Mouse (Mus musculus) hindbrain, embryonic 16.5 days (tissue): ENCODE results near the gene Ankrd44. TPM values are rescaled to one million over a fixed set of nuclear protein-coding genes. Genes with fewer than 3 reads are reported as not detected.
A peak's percentile ranks its signal among the peaks of the same experiment; 100 is the strongest.

Experiments used
- ATAC-seq: fragments of 200-750 bp; cut with Nextera tagmentation; 2 replicates; pipeline ENCODE4 v1.8.0; 2017; ENCODE audit warnings: moderate TSS enrichment, moderate library complexity
- H3K27ac ChIP-seq: fragments of 300-500 bp; sonication (generic); 2 replicates; pipeline ENCODE4 v1.5.1; 2014; ENCODE audit warnings: low read depth, mild to moderate bottlenecking, control low read depth, low read length, moderate library complexity
- H3K27me3 ChIP-seq: fragments of 300-500 bp; sonication (generic); replicated peaks from 2 replicates; pipeline ENCODE4 v1.6.1; 2014; ENCODE audit warnings: low read length; ENCODE audit not compliant: control insufficient read depth, insufficient read depth
- H3K36me3 ChIP-seq: fragments of 300-500 bp; sonication (generic); 2 replicates; pipeline ENCODE4 v1.6.1; 2014; ENCODE audit warnings: mild to moderate bottlenecking, low read length, moderate library complexity, mixed read lengths; ENCODE audit not compliant: control insufficient read depth, insufficient read depth
- H3K4me1 ChIP-seq: fragments of 300-500 bp; sonication (generic); 2 replicates; pipeline ENCODE4 v1.6.1; 2014; ENCODE audit warnings: low read depth, low read length; ENCODE audit not compliant: control insufficient read depth, insufficient read depth
- H3K4me2 ChIP-seq: fragments of 300-500 bp; sonication (generic); 2 replicates; pipeline ENCODE4 v1.6.1; 2014; ENCODE audit warnings: mild to moderate bottlenecking, low read length, control low read depth, moderate library complexity
- H3K4me3 ChIP-seq: fragments of 300-500 bp; sonication (generic); 2 replicates; pipeline ENCODE4 v1.5.1; 2014; ENCODE audit warnings: mild to moderate bottlenecking, low read length, control low read depth, moderate library complexity
- H3K9ac ChIP-seq: fragments of 300-500 bp; sonication (generic); 2 replicates; pipeline ENCODE4 v1.6.1; 2014; ENCODE audit warnings: low read depth, mild to moderate bottlenecking, control low read depth, low read length, moderate library complexity
- H3K9me3 ChIP-seq: fragments of 300-500 bp; sonication (generic); 2 replicates; pipeline ENCODE4 v1.6.1; 2014; ENCODE audit warnings: mild to moderate bottlenecking, low read length, moderate library complexity; ENCODE audit not compliant: control insufficient read depth
- WGBS: fragments of 180-500 bp; shearing (Covaris S2); extraction: QIAGEN DNeasy Blood & Tissue Kit; methylation state at CpG from one replicate; pipeline ENCODE4 v1.1.7; 2014; 5-methylcytosine and 5-hydroxymethylcytosine counted together
- polyA plus RNA-seq: library from polyadenylated mRNA; unstranded; fragments of >200 nt; fragmentation: Nextera tagmentation; extraction: Ambion mirVana; gene quantifications from 2 replicates; pipeline ENCODE4 v1.2.1, GENCODE M21; 2015

Ankrd44 gene
- polyA plus RNA-seq, 1 experiment from 2014 or later: 19.5 TPM

DNA sequence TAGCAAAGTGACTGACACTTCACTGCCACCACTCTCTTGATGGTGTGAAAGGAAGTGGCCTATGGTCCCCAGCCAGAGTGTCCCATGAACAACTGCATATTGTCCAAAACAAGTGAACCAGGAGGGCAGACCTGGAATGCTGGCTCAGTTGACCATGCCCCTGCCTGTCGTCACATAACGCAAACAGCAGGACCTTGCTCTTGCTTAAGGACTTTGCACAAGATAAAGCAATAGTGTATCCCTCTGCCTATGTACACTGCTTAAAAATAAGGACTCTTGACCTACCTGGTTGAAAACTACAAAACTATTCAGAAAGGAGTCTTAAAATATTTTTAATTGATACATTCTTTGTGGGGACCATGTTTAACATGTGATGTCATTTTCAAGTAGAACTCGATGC, 44.7 kb downstream of the Ankrd44 start:
- Histone ChIP-seq H3K36me3 (no peaks in the 10 kb centered on the region), H3K4me1 (no peaks in the 10 kb centered on the region), H3K4me3 (no peak overlapping the region), H3K9me3 (no peaks in the 10 kb centered on the region), H3K4me2 (no peak overlapping the region), H3K27me3 (no peaks in the 10 kb centered on the region), H3K9ac (no peak overlapping the region), H3K27ac (no peak overlapping the region)
- no peak for ATAC-seq
- WGBS: 83% methylated on average over 3 of the region's 3 CpGs

DNA sequence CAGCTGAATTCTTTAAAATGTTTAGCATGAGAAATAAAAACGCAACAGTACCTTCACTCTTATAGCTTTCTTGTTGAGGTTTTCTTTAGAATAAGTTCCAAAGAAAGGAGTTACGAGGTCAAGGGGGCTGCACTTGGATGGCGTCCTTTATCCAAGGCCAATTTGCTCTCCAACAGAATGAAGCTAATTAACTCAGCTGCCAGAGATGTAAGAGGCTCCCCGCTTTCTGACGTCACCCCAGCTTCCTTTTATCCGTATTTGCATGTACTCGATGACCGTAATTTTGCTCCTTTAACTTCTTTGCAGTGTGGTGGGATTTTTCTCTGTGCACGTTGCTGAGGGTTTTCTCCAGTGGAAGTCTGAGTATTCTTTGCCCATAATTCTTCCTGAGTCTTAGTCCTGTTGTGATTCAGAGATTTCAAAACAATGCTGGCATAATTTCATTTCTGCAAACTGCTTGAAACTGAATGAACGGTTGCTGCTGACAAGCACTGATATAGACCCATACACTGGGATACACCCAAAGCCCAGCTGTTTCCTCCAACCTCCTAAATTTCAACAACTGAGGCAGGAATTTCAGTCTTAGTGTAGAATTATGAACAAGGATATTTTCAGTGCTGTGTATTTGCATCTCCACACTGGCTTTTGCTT, 48.6 kb downstream of the Ankrd44 start:
- Histone ChIP-seq H3K9ac (no peak overlapping the region), H3K4me2 (no peak overlapping the region), H3K9me3 (no peaks in the 10 kb centered on the region), H3K27ac (no peak overlapping the region), H3K27me3 (no peaks in the 10 kb centered on the region), H3K4me3 (no peak overlapping the region), H3K4me1 (no peaks in the 10 kb centered on the region), H3K36me3 (no peaks in the 10 kb centered on the region)
- ATAC-seq: no peak
- 66% methylated on average over 10 of the region's 10 CpGs for WGBS

DNA sequence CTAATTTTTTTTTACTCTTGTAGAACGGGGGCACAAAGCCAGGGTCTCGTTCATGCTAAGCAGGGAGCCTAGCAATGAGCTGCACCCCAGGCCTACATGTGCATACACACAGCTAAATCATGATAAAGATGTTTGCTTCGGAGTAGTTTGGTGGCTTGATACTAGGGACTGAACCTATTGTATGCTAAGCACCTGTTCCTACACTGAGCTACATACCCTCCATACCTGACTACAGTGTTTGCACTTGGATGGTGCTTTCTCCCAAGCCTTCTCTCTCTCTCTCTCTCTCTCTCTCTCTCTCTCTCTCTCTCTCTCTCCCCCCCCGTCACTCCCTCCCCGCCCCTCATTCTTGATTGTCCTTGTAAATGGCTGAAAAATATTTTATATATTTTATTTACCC, 49.2 kb downstream of the Ankrd44 start:
- Histone ChIP-seq H3K36me3 (no peaks in the 10 kb centered on the region), H3K4me2 (no peak overlapping the region), H3K9me3 (no peaks in the 10 kb centered on the region), H3K9ac (no peak overlapping the region), H3K4me3 (no peak overlapping the region), H3K4me1 (no peaks in the 10 kb centered on the region), H3K27me3 (no peaks in the 10 kb centered on the region), H3K27ac (no peak overlapping the region)
- WGBS: 92% methylated on average over 5 of the region's 5 CpGs
- ATAC-seq: no peak

DNA sequence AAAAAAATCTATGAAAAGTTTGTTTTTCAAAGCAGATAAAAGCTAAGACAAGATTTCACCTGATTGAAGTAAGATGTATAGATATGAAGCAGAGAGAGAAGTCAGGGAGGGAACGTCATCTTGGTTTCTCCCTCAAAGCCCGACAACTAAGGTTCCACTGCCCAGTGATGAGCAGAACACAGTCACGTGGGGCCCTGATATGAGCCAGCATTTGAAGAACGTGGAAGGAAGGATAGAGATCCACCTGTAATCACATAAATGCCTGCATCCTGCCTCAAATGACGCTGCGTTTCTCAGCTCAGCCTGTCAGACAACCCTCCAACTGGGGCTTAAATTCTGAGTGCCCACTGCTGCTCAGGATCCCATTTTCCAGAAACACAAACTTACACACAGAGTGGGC, 52.1 kb downstream of the Ankrd44 start:
- Histone ChIP-seq H3K4me1 (no peaks in the 10 kb centered on the region), H3K27ac (no peak overlapping the region), H3K4me2 (no peak overlapping the region), H3K9ac (no peak overlapping the region), H3K27me3 (no peaks in the 10 kb centered on the region), H3K36me3 (no peaks in the 10 kb centered on the region), H3K9me3 (no peaks in the 10 kb centered on the region), H3K4me3 (no peak overlapping the region)
- WGBS: 86% methylated on average over 6 of the region's 6 CpGs
- no peak for ATAC-seq

DNA sequence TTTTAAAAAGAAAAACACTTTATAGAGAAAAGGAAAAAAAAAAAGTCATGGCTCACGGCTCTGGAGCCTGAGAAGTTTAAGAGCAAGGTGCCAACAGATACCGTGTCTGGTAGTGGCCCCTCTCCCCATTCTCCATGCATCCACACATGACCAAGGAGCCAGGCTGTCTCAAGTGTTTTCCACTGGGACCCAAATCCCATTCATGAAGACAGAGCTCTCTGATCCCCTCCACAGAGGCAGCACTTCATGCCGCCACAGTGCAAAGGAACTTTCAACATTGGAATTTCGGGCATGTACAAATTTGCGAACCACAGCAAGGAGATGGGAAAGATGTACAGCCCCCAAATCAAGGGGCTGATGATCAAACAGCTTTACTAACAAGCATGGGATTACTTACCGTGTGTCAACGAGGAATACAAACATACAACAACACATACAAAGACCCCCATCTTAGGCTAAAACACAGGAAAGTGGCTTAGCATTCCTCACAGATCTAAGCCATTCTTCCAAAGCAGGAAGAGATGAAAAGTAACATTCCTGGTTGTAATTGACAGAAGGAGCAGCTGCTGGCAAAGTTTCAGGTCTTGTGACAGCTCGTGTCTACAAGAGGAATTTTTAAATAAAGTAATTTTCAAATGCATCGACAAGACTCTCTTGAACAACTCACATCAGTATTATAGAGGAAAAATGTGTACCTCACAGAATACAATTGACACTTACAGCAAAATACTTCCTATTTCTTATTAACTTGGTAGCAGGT, 53.1 kb downstream of the Ankrd44 start:
- WGBS: 76% methylated on average over 9 of the region's 9 CpGs
- no peak for ATAC-seq
- H3K9me3 ChIP-seq: no peaks in the 10 kb centered on the region
- H3K4me2 ChIP-seq: no peak overlapping the region
- H3K36me3 ChIP-seq: no peaks in the 10 kb centered on the region
- no peaks in the 10 kb centered on the region; the same call in 1 of the 2 replicates for H3K4me1 ChIP-seq
- H3K27ac ChIP-seq: no peak overlapping the region
- no peaks in the 10 kb centered on the region for H3K27me3 ChIP-seq
- H3K4me3 ChIP-seq: no peak overlapping the region
- no peak overlapping the region for H3K9ac ChIP-seq

DNA sequence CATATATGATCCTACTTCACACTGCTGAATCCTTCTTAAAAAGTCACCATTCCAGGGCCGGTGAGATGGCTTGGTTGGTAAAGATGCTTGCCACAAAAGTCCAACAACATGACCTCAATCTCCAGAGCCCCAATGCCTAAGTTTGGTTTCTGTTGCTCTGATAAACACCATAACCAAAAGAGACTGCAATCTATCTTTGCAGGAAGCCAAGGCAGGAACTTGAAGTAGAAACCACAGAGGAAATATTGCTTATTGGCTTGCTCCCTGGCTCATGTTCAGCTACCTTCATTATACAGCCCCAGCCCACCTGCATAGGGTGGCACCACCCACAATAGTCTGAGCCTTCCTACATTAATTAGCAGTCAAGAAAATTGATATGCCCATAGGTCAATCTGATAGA, 54.9 kb downstream of the Ankrd44 start:
- ATAC-seq: no peak
- no peak overlapping the region for H3K4me2 ChIP-seq
- H3K4me1 ChIP-seq: no peaks in the 10 kb centered on the region; the same call in 1 of the 2 replicates
- no peak overlapping the region for H3K27ac ChIP-seq
- no peaks in the 10 kb centered on the region for H3K9me3 ChIP-seq
- H3K4me3 ChIP-seq: no peak overlapping the region
- no peak overlapping the region for H3K9ac ChIP-seq
- 97% methylated on average over 1 of the region's 1 CpGs for WGBS
- no peaks in the 10 kb centered on the region for H3K36me3 ChIP-seq
- H3K27me3 ChIP-seq: no peaks in the 10 kb centered on the region

DNA sequence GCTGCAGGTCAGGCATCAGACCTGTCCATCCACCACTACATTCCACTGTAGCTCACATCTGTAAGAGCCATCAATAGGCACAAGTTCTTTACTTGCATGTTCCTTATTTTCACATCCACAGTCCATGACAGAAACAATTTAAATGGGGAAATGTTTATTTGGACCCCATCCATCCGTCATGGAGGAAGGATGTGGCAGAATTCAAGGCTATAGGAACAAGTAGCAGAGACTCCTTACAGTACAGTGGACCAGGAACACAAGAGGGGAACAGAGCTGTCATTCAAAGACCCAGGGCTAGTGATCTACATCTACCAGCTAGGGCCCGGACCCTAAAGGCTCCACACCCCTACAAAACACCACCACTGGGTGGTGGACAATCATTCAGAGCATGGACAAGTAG, 55.6 kb downstream of the Ankrd44 start:
- WGBS: 96% methylated on average over 2 of the region's 2 CpGs
- Histone ChIP-seq H3K4me3 (no peak overlapping the region), H3K36me3 (no peaks in the 10 kb centered on the region), H3K4me2 (no peak overlapping the region), H3K4me1 (no peaks in the 10 kb centered on the region; the same call in 1 of the 2 replicates), H3K27me3 (no peaks in the 10 kb centered on the region), H3K9ac (no peak overlapping the region), H3K27ac (no peak overlapping the region), H3K9me3 (no peaks in the 10 kb centered on the region)
- ATAC-seq: no peak

DNA sequence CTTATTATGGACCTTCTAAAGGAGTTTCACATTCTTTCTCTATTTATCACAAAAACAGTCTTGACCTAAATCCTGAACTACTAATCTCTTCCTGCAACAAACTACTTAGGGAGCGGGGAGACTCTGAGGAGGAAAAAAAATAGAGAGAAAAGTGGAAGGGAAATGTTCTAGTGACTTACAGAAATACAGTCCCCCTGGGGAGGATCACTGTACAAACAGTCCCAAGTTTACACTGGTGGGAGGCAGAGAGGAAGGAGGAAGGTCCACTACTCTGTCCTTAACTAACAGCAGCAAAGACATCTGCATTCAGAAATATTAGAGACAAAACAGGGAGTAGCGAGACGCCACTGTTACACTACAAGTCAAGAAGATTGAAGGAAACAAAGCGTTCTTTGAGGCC, 59.0 kb downstream of the Ankrd44 start:
- Histone ChIP-seq H3K9me3 (no peaks in the 10 kb centered on the region), H3K9ac (no peak overlapping the region), H3K4me3 (no peak overlapping the region), H3K4me2 (no peak overlapping the region), H3K36me3 (no peaks in the 10 kb centered on the region), H3K27ac (no peak overlapping the region), H3K4me1 (no peaks in the 10 kb centered on the region; the same call in 1 of the 2 replicates), H3K27me3 (no peaks in the 10 kb centered on the region)
- 47% methylated on average over 4 of the region's 4 CpGs for WGBS
- ATAC-seq: no peak

DNA sequence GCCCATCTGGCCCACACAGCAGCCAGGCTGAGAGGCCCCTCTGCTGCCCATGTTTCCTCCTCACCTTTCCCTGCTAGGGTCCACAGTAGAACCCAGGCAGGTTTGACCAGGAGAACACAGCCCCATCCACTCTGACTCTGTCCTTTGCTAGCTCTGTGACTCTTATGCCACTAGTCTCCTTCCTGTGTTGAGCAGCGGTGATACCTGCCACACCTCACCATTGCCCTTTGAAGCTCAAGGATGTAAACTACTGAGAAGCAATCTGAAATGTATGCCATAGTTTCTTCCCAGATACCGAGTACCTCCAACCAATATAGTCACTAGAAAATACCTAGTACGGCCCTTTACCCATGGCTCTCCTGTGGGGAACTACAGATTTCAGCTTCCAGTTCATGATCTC, 60.1 kb downstream of the Ankrd44 start:
- 0 out of 2 replicates have a peak, but pooled peaks have one; percentile 24 for ATAC-seq
- Histone ChIP-seq H3K9me3 (no peaks in the 10 kb centered on the region), H3K27me3 (no peaks in the 10 kb centered on the region), H3K4me2 (no peak overlapping the region), H3K27ac (no peak overlapping the region), H3K9ac (no peak overlapping the region), H3K36me3 (no peaks in the 10 kb centered on the region), H3K4me1 (no peaks in the 10 kb centered on the region; the same call in 1 of the 2 replicates), H3K4me3 (no peak overlapping the region)
- 82% methylated on average over 3 of the region's 3 CpGs for WGBS
